Mouse (Mus musculus) T-helper 17 cell (primary cell): ENCODE measurements at regions not wholly inside any gene's neighbourhood (a gene's known extent, or its start where the extent isn't known, plus 50 kb on each side); places are given as distances from the start of the nearest gene placed in this dataset.
"Not testable (repeated sequence)": the region's sequence is repeated elsewhere in the genome, so short reads cannot be mapped to it uniquely, and the experiment has no call there.

Experiments used
- in situ Hi-C, 2 experiments: fragments of 300-600 bp; cut with MboI, MseI; formaldehyde crosslinking; loops; 1 replicate in 1 of 2; 2 replicates in 1 of 2; pipeline ENCODE4 v1.15.1; 2025; ENCODE audit warnings: high pct_unique_total_duplicates in 2 of 2

- in situ Hi-C loops: no loop called here
Measured at GRCm38 (mm10) chr8:15670722-15671121, 624.8 kb upstream of the BB014433 start.

- in situ Hi-C loops: no loop called here
Measured at GRCm38 (mm10) chr8:15670298-15670697, 624.4 kb upstream of the BB014433 start.

- in situ Hi-C loops: no loop called here
Measured at GRCm38 (mm10) chr8:15669515-15669914, 623.6 kb upstream of the BB014433 start.

GRCm38 (mm10) chr8:15660602-15661001 is 614.7 kb upstream of the BB014433 start:
- in situ Hi-C loops: no loop called here

- in situ Hi-C loops: no loop called here
Measured at GRCm38 (mm10) chr8:15634769-15635366, 589.0 kb upstream of the BB014433 start.

- in situ Hi-C loops: no loop called here
Measured at GRCm38 (mm10) chr8:15628584-15628983, 582.7 kb upstream of the BB014433 start.

- in situ Hi-C loops: not testable (repeated sequence)
Measured at GRCm38 (mm10) chr8:15623602-15624392, 577.9 kb upstream of the BB014433 start.

- in situ Hi-C loops: no loop called here
Measured at GRCm38 (mm10) chr8:15610217-15610616, 564.3 kb upstream of the BB014433 start.

GRCm38 (mm10) chr8:15607598-15608215 is 561.8 kb upstream of the BB014433 start:
- in situ Hi-C loops: loop anchor here in 1 of 2 experiments (10.0 kb wide), 1 partner anchor 1497 kb away; no protein-coding TSS in a partner anchor

GRCm38 (mm10) chr8:15601531-15601930 is 555.7 kb upstream of the BB014433 start:
- in situ Hi-C loops: loop anchor here in 1 of 2 experiments (5.0 to 10.0 kb wide), 2 partner anchors 46 to 1503 kb away; no protein-coding TSS in a partner anchor

GRCm38 (mm10) chr8:15593106-15593505 is 547.2 kb upstream of the BB014433 start:
- in situ Hi-C loops: no loop called here

- in situ Hi-C loops: no loop called here
Measured at GRCm38 (mm10) chr8:15583782-15584181, 537.9 kb upstream of the BB014433 start.

GRCm38 (mm10) chr8:15570091-15570490 is 524.2 kb upstream of the BB014433 start:
- in situ Hi-C loops: no loop called here

- in situ Hi-C loops: no loop called here
Measured at GRCm38 (mm10) chr8:15567742-15568141, 521.9 kb upstream of the BB014433 start.

- in situ Hi-C loops: no loop called here
Measured at GRCm38 (mm10) chr8:15562310-15563296, 516.7 kb upstream of the BB014433 start.

- in situ Hi-C loops: no loop called here
Measured at GRCm38 (mm10) chr8:15532027-15532426, 486.1 kb upstream of the BB014433 start.

GRCm38 (mm10) chr8:15525461-15525860 is 479.6 kb upstream of the BB014433 start:
- in situ Hi-C loops: no loop called here

GRCm38 (mm10) chr8:15519896-15520295 is 474.0 kb upstream of the BB014433 start:
- in situ Hi-C loops: not testable (repeated sequence)

GRCm38 (mm10) chr8:15500973-15501372 is 455.1 kb upstream of the BB014433 start:
- in situ Hi-C loops: no loop called here

- in situ Hi-C loops: no loop called here
Measured at GRCm38 (mm10) chr8:15497566-15497965, 451.7 kb upstream of the BB014433 start.

GRCm38 (mm10) chr8:15496248-15496647 is 450.4 kb upstream of the BB014433 start:
- in situ Hi-C loops: no loop called here
